Mouse (Mus musculus) right cerebral cortex, adult 2 months (tissue): ENCODE measurements around the gene Chmp5.

ENCODE experiments used
- DNase-seq, 2 experiments: peaks; one replicate each; pipeline ENCODE4 v3.0.0; 2021 to 2022; ENCODE audit warnings: low spot score in 2 of 2

Chmp5 gene

GRCm38 (mm10) chr4:41013351-41013750, 65.1 kb downstream of the Chmp5 start:
- DNase-seq: no peak
